Mouse (Mus musculus): ENCODE results near the gene Gm8232. TPM values are rescaled to one million over a fixed set of nuclear protein-coding genes. Genes with fewer than 3 reads are reported as not detected.
"Not testable (repeated sequence)": the region's sequence is repeated elsewhere in the genome, so short reads cannot be mapped to it uniquely, and the experiment has no call there.

Gm8232 gene
- not detected in 2 replicates for total RNA-seq (2015)
- not detected in 2 replicates for total RNA-seq (2017)

GRCm38 (mm10) chr14:44433335-44433734 is at the start of gene Gm8232:
TSS of gene Gm8232 (plus strand) at chr14:44433635.
- ATAC-seq (replicated peaks; ENCODE audit: poor library complexity) = not testable (repeated sequence)

DNA sequence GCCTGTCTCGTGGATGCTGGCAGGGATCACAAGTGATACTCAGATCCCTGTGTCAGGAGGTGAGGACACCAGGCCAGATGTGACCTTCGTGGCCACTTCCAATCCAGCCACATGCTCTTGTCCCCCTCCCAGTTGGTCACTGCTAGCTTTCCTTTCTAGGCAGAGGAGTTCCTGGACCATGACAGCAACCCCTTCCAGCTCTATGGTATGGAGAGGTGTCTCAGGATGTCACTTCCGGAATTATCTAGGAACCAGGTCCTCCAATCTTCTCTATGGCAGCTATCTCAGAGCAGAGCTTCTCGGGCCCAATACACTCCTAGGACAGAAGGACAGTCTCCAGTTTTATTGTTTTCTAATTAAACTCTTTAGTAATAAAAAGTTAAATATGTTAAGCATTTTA is 49.2 kb upstream of the Gm8232 start:
- not testable (repeated sequence) for ATAC-seq (replicated peaks; ENCODE audit: poor library complexity)

DNA sequence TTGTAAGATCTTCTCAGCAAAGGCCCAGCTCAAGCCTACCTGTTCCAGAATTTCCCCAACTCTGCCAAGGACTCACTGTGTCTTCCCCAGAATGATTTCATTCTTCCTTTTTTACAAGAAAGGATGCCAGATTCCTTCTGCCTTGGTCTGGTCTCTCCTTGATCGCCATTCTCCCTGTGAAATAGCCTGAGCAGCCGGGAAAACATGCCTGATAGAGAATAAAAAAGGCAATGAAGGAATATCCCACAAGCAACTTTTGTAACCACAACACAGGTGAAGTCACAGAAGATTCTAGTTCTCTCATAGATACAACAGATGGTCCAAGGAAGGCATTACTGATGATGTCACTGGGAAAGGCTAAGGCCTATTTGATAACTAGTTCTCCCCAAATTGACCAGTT is 22.8 kb upstream of the Gm8232 start, which contains the start of gene Gm3371:
Gm3371 (minus strand) TSS at position 101 of the 400 bp plus-strand sequence.
- not testable (repeated sequence) for ATAC-seq (replicated peaks; ENCODE audit: poor library complexity)

Other genes with a start within 250 kb of the Gm8232 start
- not detected in 2 replicates for gene Gm8212, start 236.0 kb upstream of the Gm8232 start, total RNA-seq (2015)
- not detected in 2 replicates for gene Gm8212, start 236.0 kb upstream of the Gm8232 start, total RNA-seq (2017)
- not detected in 2 replicates for gene 4930503E14Rik, start 220.4 kb upstream of the Gm8232 start, total RNA-seq (2015)
- not detected in 2 replicates for gene 4930503E14Rik, start 220.4 kb upstream of the Gm8232 start, total RNA-seq (2017)
- gene Gm8220, start 148.1 kb upstream of the Gm8232 start, total RNA-seq (2015) = not detected in 2 replicates
- gene Gm8220, start 148.1 kb upstream of the Gm8232 start, total RNA-seq (2017) = not detected in 2 replicates
- gene Gm5930, start 95.1 kb upstream of the Gm8232 start, total RNA-seq (2015) = not detected in 2 replicates
- gene Gm5930, start 95.1 kb upstream of the Gm8232 start, total RNA-seq (2017) = not detected in 2 replicates
- gene Gm8229, start 68.3 kb upstream of the Gm8232 start, total RNA-seq (2015) = not detected in 2 replicates
- gene Gm8229, start 68.3 kb upstream of the Gm8232 start, total RNA-seq (2017) = not detected in 2 replicates
- not detected in 2 replicates for gene Gm3371, start 22.9 kb upstream of the Gm8232 start, total RNA-seq (2015)
- gene Gm3371, start 22.9 kb upstream of the Gm8232 start, total RNA-seq (2017) = not detected in 2 replicates
- gene BC061237, start 58.8 kb downstream of the Gm8232 start, total RNA-seq (2015) = not detected in 2 replicates
- not detected in 2 replicates for gene BC061237, start 58.8 kb downstream of the Gm8232 start, total RNA-seq (2017)
- gene Gm17093, start 84.6 kb downstream of the Gm8232 start, total RNA-seq (2015) = not detected in 2 replicates
- not detected in 2 replicates for gene Gm17093, start 84.6 kb downstream of the Gm8232 start, total RNA-seq (2017)
- not detected in 2 replicates for gene Gm8247, start 149.5 kb downstream of the Gm8232 start, total RNA-seq (2015)
- gene Gm8247, start 149.5 kb downstream of the Gm8232 start, total RNA-seq (2017) = not detected in 2 replicates
- not detected in 2 replicates for gene Gm5624, start 194.3 kb downstream of the Gm8232 start, total RNA-seq (2015)
- gene Gm5624, start 194.3 kb downstream of the Gm8232 start, total RNA-seq (2017) = not detected in 2 replicates

All from megakaryocyte progenitor cell, adult 5-6 weeks (primary cell).